Mouse (Mus musculus) right cerebral cortex, adult 2 months (tissue): ENCODE measurements around the gene Iqcj.
A peak's percentile ranks its signal among the peaks of the same experiment; 100 is the strongest.

Experiments
- DNase-seq, 2 experiments: peaks; one replicate each; pipeline ENCODE4 v3.0.0; 2021 to 2022; ENCODE audit warnings: low spot score in 2 of 2

The Iqcj gene

DNA sequence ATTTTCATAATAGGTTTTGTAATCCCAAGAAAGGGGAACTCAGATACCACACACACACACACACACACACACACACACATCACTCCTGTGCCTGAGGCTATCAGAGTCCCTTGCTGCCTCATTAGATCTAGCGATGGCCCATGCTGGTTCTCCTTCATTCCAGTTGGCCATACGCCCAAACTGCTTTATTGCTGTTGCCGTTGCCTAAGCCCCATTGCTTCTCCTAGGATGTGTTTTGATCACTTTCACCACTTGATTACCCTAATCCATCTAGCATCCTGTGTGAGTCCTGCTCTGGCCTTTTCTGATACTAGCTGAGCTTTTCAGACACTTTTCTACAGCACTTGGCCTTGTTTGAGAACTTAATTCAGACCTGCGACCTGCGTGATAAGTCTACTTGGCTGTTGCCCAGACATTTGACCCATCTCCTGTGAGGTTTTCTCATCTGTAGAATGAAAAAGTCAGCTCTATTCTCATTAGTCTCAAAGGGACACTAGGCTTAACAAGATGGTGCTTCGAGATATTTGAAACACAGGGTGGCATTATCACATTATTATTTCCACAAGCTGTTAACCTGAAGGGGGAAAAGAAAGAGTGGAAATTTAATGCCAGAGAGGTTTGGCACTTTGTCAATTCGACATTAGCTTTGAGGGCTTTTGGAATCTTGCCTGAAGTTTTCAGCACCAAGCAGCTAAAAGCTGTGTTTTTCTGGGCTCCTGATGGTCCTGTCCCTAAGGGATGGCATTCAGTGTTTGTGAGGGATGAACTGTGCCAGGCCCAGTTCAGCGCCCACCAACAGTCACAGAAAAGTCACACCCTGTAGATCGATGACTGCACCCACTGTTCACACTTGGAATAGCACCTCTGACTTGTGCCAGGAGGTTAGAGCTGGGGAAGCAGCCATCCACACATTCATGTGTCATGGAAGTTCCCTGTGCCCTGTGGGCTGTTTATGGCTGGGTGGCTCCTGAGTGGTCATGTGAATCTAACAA lies 179.7 kb downstream of the Iqcj start:
- DNase-seq, result no peak

DNA sequence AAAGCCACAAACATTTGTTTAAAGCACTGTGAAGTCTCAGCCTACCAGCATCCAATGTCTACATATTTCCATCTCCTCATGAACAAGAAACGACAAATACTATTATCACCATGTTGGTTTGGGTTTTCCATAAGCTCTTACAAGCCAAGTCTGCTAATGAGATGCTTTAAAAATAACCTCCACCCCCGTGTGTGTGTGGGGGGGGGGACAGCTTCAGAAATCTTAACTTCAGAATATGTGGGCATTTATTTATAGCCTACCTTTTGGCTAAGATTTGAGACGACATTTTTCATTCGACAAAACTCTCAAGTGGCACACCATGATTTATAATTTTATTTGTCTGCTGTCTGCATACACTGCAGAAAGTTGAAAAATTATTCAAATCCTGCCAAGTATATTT lies 185.4 kb downstream of the Iqcj start:
- DNase-seq, result peak in 1 of 2 experiments; percentile 53

DNA sequence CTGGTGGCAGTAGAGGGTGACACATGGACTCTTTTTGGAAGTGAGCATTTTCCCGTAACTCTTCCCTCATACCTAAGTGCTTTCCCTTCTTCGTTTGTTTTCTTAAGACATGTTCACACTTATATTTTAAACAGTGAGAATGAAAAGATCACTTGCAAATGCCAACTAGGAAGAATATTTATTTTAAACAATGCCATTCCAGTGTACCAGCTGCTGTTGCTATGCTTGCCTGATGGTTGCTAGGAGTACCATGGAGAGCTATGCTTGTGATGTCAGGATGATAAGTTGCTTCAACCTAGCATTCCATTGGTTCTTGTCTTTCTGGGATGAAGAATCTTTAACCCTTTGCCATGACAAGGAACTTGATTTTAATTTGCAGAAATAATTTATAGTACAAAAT lies 193.0 kb downstream of the Iqcj start:
- no peak for DNase-seq

DNA sequence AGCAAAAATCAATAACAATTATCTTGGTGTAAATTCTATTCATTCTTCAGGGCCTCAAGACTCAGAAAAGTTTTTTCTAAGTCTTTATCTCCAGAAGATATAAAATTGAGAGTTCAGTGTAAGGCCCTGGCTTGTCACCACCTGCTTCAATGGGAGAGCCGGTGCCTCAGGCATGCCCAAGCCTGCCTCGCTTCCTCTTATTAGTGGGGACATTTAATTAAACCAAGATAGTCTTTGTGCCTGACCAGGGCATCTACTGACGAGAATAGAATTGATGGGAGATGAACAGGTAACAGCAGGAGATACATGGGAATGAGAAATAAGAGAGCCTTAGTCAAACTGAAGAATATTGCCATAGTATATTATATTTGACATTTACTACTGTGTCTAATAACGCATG lies 200.1 kb downstream of the Iqcj start:
- no peak for DNase-seq

DNA sequence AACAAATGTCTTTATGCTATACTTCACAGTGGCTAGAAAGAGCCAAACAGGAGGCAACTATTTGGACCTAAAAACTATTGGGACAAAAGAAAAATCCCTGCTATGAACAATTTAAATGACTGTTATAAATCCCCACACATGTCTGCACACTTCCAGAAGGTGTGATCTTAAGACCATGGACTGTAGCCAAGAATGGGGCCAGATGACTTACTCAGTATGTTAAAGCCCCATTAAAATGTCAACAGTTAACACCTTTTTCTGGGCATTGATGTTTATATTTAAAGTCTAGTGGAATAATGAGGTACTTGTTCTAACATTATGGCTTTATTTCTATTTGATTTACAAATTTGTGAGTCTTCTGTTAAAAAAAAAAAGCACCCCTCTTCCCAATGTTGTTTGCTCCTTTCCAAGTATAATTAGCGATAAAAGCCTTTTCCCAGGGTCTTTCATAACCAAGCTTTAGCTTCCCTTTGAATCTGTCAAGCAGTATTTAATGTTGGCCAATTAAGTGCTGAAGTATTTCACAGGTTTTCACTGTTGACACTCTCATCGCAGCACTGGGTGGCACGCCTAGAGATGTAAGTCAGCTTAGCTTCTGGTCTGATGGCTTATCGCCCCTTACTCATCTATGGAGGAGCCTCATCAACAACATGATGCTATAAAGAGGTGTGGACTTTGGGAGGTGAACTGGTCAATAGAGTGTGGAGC lies 204.9 kb downstream of the Iqcj start:
- no peak for DNase-seq

DNA sequence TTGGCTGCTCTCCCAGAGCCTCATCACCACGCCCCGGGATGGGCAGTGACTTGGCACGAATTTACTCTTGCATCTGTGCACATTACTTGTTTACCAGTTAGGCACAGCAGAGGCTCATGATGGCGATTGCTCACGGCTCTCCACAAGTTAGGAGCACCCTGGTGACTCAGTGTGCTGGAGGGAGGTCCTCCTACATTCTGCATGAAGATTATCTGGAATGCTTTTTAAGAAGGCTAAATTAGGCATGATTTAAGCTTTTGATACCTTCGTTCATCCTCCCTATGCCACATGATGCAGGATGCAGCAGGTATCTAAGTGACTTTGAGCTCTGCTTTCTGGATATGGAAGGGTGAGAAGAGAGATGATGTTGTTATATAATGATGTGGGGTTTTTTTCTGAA lies 207.5 kb downstream of the Iqcj start:
- DNase-seq, result peak; percentile 16 to 31

DNA sequence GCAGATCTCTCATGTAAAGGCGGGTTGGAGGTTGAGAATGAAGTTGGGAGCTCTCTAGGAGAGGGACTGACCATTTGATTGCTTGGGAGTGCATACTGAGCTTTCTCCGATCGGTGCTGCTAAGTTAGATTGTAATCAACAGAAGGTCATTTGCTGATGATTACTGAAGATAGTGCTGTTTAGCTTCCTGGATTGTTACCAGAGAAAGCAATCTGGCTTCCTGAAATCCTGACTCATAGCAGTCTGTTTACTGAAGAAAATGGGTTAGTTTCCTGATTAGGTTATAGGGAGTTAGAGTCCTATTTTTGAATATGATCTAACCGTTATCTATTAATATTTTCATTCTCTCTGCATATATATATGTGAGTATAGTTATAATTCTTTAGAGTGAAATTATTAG lies 209.3 kb downstream of the Iqcj start:
- DNase-seq, result no peak

DNA sequence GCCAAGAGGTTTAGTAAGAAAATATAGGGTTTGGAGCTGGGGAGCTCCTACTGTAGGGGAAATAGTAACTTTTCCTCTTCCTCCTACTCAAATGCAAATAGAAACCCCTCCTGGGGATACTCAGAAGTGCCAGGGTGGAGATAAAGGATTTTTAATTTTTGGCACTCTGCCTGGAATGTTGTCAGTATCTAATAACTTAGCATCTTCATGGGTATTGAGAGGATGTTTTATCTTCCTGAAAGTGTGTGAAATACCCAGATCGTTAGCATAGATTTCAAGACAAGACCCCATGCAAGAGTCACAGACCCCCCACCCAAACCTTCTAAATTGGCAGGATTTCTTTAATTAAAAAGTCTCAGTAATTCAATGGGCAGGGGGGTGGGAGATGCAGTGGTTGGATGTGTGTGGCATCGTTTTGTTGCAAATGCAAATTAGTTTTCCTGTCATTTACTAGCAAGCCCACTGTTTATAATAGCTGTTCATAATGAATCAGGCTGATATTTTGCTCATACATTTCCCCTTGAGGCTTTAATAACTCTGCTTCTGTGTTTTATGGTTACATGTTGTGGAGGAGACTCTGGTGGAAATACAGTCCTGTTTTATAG lies 213.2 kb downstream of the Iqcj start:
- no peak for DNase-seq
